Mouse (Mus musculus) CH12.LX (cell line): ENCODE results near the gene Pced1b. TPM values are rescaled to one million over a fixed set of nuclear protein-coding genes. Genes with fewer than 3 reads are reported as not detected.
"Not testable (repeated sequence)": the region's sequence is repeated elsewhere in the genome, so short reads cannot be mapped to it uniquely, and the experiment has no call there.

Experiments used
- DNase-seq: peaks from one replicate; pipeline ENCODE4 v3.0.0-alpha.2; 2013; ENCODE audit errors: extremely low read depth
- H3K27ac ChIP-seq: 2 replicates; pipeline ENCODE4 v1.5.1; 2012; ENCODE audit warnings: low read depth, mild to moderate bottlenecking, control low read depth, moderate library complexity; ENCODE audit not compliant: insufficient read depth
- H3K27me3 ChIP-seq: replicated peaks from 2 replicates; pipeline ENCODE3; 2012; ENCODE audit warnings: inconsistent platforms
- H3K36me3 ChIP-seq, 2 experiments: replicated peaks in 1 of 2; 2 replicates each; pipeline versions ENCODE3 to v1.6.1; 2012; ENCODE audit warnings: inconsistent platforms in 1 of 2, low read length in 1 of 2, mild to moderate bottlenecking in 1 of 2, mixed read lengths in 1 of 2, moderate library complexity in 1 of 2; ENCODE audit not compliant: control insufficient read depth in 1 of 2, insufficient read depth in 1 of 2
- H3K4me1 ChIP-seq, 2 experiments: 2 replicates each; pipeline ENCODE4 v1.6.1; 2012; ENCODE audit warnings: inconsistent platforms in 1 of 2, moderate library complexity in 1 of 2; ENCODE audit not compliant: insufficient read depth in 2 of 2, control insufficient read depth in 1 of 2
- H3K4me2 ChIP-seq: 2 replicates; pipeline ENCODE4 v1.6.1; 2012; ENCODE audit warnings: low read depth, mild to moderate bottlenecking, control low read depth; ENCODE audit not compliant: poor library complexity, insufficient read depth, severe bottlenecking
- H3K4me3 ChIP-seq, 3 experiments: fragments of 150-350 bp in 1 of 3; sonication (generic) in 1 of 3; replicated peaks in 1 of 3; 2 replicates each; pipeline versions ENCODE3 to v1.5.1; 2011 to 2012; ENCODE audit warnings: low read depth in 2 of 3, low read length in 2 of 3, mild to moderate bottlenecking in 2 of 3, moderate library complexity in 2 of 3, control low read depth in 1 of 3, improper control_type of control experiment in 1 of 3, inconsistent platforms in 1 of 3, mixed read lengths in 1 of 3; ENCODE audit not compliant: poor library complexity in 1 of 3
- H3K79me2 ChIP-seq: replicated peaks from 2 replicates; pipeline ENCODE4 v1.6.1; 2012; ENCODE audit warnings: mild to moderate bottlenecking, moderate library complexity; ENCODE audit not compliant: control insufficient read depth, poor library complexity, insufficient read depth, severe bottlenecking; ENCODE audit errors: extremely low read depth
- H3K9ac ChIP-seq: 2 replicates; pipeline ENCODE4 v1.6.1; 2012; ENCODE audit warnings: low read depth, mild to moderate bottlenecking, control low read depth, moderate library complexity; ENCODE audit not compliant: insufficient read depth
- H3K9me3 ChIP-seq: replicated peaks from 2 replicates; pipeline ENCODE3; 2012; ENCODE audit warnings: low read length, inconsistent platforms, mixed read lengths
- BHLHE40 ChIP-seq: IDR thresholded peaks from 2 replicates; pipeline ENCODE4 v1.6.1; 2011; ENCODE audit warnings: mild to moderate bottlenecking, low read depth, low read length, improper control_type of control experiment
- CHD1 ChIP-seq: IDR thresholded peaks from 2 replicates; pipeline ENCODE4 v1.6.1; 2012; ENCODE audit warnings: low read depth, low read length, improper control_type of control experiment, inconsistent platforms
- CHD2 ChIP-seq: IDR thresholded peaks from 2 replicates; pipeline ENCODE4 v1.6.1; 2011; ENCODE audit warnings: low read length, improper control_type of control experiment
- CTCF ChIP-seq, 2 experiments: IDR thresholded peaks in 1 of 2; conservative IDR thresholded peaks in 1 of 2; 2 replicates each; pipeline ENCODE4 v1.5.1; 2011 to 2012; ENCODE audit warnings: low read depth in 2 of 2, low read length in 2 of 2, improper control_type of control experiment in 1 of 2, inconsistent platforms in 1 of 2, mild to moderate bottlenecking in 1 of 2, moderate library complexity in 1 of 2
- ELF1 ChIP-seq: IDR thresholded peaks from 2 replicates; pipeline ENCODE4 v1.6.1; 2014; ENCODE audit warnings: low read depth, mild to moderate bottlenecking, inconsistent platforms, low read length, improper control_type of control experiment
- EP300 ChIP-seq: IDR thresholded peaks from 2 replicates; pipeline ENCODE4 v1.6.1; 2011; ENCODE audit warnings: low read length, improper control_type of control experiment
- ETS1 ChIP-seq: conservative IDR thresholded peaks from 2 replicates; pipeline ENCODE4 v1.6.1; 2012; ENCODE audit warnings: low read depth, mild to moderate bottlenecking, inconsistent platforms, low read length, improper control_type of control experiment, moderate library complexity
- HCFC1 ChIP-seq: IDR thresholded peaks from 2 replicates; pipeline ENCODE4 v1.6.1; 2012; ENCODE audit warnings: low read depth, mild to moderate bottlenecking, inconsistent platforms, low read length, improper control_type of control experiment
- JUN ChIP-seq: IDR thresholded peaks from 2 replicates; pipeline ENCODE4 v1.6.1; 2011; ENCODE audit warnings: low read depth, mild to moderate bottlenecking, low read length, improper control_type of control experiment, moderate library complexity; ENCODE audit not compliant: insufficient read depth
- JUND ChIP-seq: conservative IDR thresholded peaks from 2 replicates; pipeline ENCODE4 v1.6.1; 2011; ENCODE audit warnings: low read depth, low read length, improper control_type of control experiment
- MAFK ChIP-seq: IDR thresholded peaks from 2 replicates; pipeline ENCODE4 v1.6.1; 2011; ENCODE audit warnings: low read length, improper control_type of control experiment; ENCODE audit not compliant: insufficient replicate concordance
- MAX ChIP-seq: IDR thresholded peaks from 2 replicates; pipeline ENCODE4 v1.6.1; 2011; ENCODE audit warnings: low read length, improper control_type of control experiment
- MAZ ChIP-seq: IDR thresholded peaks from 2 replicates; pipeline ENCODE4 v1.6.1; 2012; ENCODE audit warnings: low read depth, mild to moderate bottlenecking, inconsistent platforms, low read length, improper control_type of control experiment, moderate library complexity
- MEF2A ChIP-seq: IDR thresholded peaks from 2 replicates; pipeline ENCODE4 v1.6.1; 2014; ENCODE audit warnings: low read depth, mild to moderate bottlenecking, inconsistent platforms, low read length, improper control_type of control experiment, borderline replicate concordance
- MYC ChIP-seq: IDR thresholded peaks from 2 replicates; pipeline ENCODE4 v1.6.1; 2011; ENCODE audit warnings: low read depth, mild to moderate bottlenecking, improper control_type of control experiment, low read length
- NELFE ChIP-seq: IDR thresholded peaks from 2 replicates; pipeline ENCODE4 v1.6.1; 2011; ENCODE audit warnings: low read depth, low read length, improper control_type of control experiment
- RAD21 ChIP-seq: IDR thresholded peaks from 2 replicates; pipeline ENCODE4 v1.6.1; 2011; ENCODE audit warnings: low read depth, mild to moderate bottlenecking, low read length, improper control_type of control experiment, moderate library complexity
- RCOR1 ChIP-seq: conservative IDR thresholded peaks from 2 replicates; pipeline ENCODE4 v1.6.1; 2012; ENCODE audit warnings: low read depth, mild to moderate bottlenecking, inconsistent platforms, low read length, improper control_type of control experiment
- SIN3A ChIP-seq: IDR thresholded peaks from 2 replicates; pipeline ENCODE4 v1.6.1; 2012; ENCODE audit warnings: low read length, improper control_type of control experiment, inconsistent platforms
- SMC3 ChIP-seq: IDR thresholded peaks from 2 replicates; pipeline ENCODE4 v1.6.1; 2011; ENCODE audit warnings: low read depth, low read length, improper control_type of control experiment
- TCF12 ChIP-seq: IDR thresholded peaks from 2 replicates; pipeline ENCODE4 v1.6.1; 2014; ENCODE audit warnings: low read depth, mild to moderate bottlenecking, inconsistent platforms, low read length, improper control_type of control experiment
- UBTF ChIP-seq: IDR thresholded peaks from 2 replicates; pipeline ENCODE4 v1.6.1; 2012; ENCODE audit warnings: low read depth, mild to moderate bottlenecking, inconsistent platforms, low read length, improper control_type of control experiment, moderate library complexity
- USF1 ChIP-seq: IDR thresholded peaks from 2 replicates; pipeline ENCODE4 v1.6.1; 2014; ENCODE audit warnings: low read depth, mild to moderate bottlenecking, inconsistent platforms, low read length, improper control_type of control experiment
- USF2 ChIP-seq: conservative IDR thresholded peaks from 2 replicates; pipeline ENCODE4 v1.6.1; 2011; ENCODE audit warnings: low read depth, low read length, improper control_type of control experiment
- ZKSCAN1 ChIP-seq: IDR thresholded peaks from 2 replicates; pipeline ENCODE4 v1.6.1; 2012; ENCODE audit warnings: low read depth, inconsistent platforms, low read length, improper control_type of control experiment, borderline replicate concordance
- ZMIZ1 ChIP-seq: IDR thresholded peaks from 2 replicates; pipeline ENCODE4 v1.6.1; 2012; ENCODE audit warnings: low read depth, mild to moderate bottlenecking, inconsistent platforms, low read length, improper control_type of control experiment
- ZNF384 ChIP-seq: IDR thresholded peaks from 2 replicates; pipeline ENCODE4 v1.6.1; 2012; ENCODE audit warnings: low read depth, low read length, improper control_type of control experiment, inconsistent platforms
- dilution Hi-C: fragments of 300-500 bp; cut with MboI; formaldehyde crosslinking; loops from 2 replicates; pipeline ENCODE4 v1.14.3; 2020; ENCODE audit warnings: low sequenced_read_pairs; ENCODE audit not compliant: extremely low pct_unique_long_range_greater_than_20kb, extremely low pct_ligation_motif_present
- in situ Hi-C: fragments of 300-500 bp; cut with MboI; formaldehyde crosslinking; loops from 3 replicates; pipeline ENCODE4 v1.14.3; 2019; ENCODE audit warnings: low sequenced_read_pairs, low pct_ligation_motif_present, low pct_unique_long_range_greater_than_20kb, mixed read lengths
- polyA plus RNA-seq: library from polyadenylated mRNA; unstranded; fragments of >175 nt; gene quantifications from 2 replicates; pipeline ENCODE4 v1.2.1, GENCODE M21; 2012; ENCODE audit warnings: low read depth; ENCODE audit not compliant: insufficient read length
- total RNA-seq, 2 experiments: library from RNA; depleted of rRNA; stranded (reverse); fragments of 300-350 nt in 1 of 2; fragments of >200 nt in 1 of 2; gene quantifications; 2 replicates each; pipeline ENCODE4 v1.2.3; 2012 to 2014

Pced1b gene
- total and polyA plus RNA-seq, 3 experiments: 12.3 to 44.2 (median 21.1) TPM

DNA sequence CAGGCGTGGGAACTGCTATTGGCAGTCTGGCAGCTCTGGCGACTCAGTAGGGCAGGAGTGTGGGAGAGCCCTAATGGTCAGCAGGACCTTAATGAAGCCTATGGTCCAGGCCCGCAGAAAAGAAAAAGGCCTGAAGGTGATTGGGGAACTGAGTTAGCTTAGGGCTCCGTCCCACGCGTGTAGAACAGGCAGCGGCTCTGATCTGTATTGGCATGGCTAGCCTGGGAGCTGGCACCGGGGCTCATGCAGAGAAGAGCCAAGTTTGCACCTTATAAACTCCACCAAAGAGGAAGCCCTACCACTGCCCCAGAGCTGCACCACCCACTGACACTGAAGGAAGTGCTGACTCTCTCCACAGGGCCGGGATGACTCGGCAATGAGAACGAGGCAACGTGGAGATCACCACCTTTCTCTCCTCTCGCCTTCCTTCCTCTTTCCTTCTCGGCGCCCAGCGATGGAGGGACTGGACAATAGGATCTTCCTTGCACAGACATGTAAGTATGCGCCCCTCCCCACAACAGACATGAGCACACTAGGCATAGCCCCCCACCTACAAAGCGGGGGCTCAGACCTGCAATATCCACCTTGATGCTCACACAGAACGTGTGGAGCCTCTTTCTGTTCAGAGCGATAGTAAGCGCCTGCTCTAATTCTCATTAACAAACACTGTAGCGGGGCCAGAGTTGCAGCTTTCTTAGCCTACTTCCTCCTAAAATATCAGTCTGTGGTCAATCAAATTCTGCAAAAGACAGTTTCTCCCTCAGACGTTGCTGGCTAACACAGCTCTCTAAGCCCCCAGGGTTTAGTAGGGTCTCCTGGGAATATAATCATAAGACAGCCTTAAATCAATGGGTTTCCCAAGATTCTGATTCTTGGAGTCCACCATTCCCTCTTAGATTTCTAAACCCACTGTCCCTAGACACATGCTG lies 114.2 kb downstream of the Pced1b start (continued):
- TF ChIP-seq ZKSCAN1: no peak
- TF ChIP-seq, all 38 proteins: peak for 16

DNA sequence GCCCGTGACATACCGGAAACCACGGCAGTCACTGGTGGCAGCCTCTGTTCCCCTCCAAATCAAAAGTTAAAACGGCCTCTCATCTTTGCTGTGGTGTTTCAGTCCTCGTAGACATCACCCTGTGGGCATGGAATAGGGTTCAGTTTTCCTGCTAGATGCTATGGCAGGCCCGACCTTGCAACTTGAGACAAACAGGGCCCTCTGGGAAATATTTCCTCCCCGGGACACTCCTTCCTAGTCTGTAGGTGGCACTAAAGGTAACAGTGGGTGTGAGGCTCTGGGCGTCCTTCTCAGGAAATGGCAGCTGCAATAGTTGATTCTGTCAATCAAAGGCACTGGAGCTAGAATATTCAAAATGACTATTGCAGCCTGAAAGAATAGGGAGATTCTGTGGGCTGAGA lies 114.9 kb downstream of the Pced1b start:
- peak overlapping the region; percentile 63 to 73 (median 67) for H3K4me3 ChIP-seq
- dilution Hi-C loops: no loop called here
- no peaks in the 10 kb centered on the region for H3K27me3 ChIP-seq
- peaks cover 24 to 43% of the 10 kb centered on the region in 2 experiments for H3K36me3 ChIP-seq
- peak overlapping the region; percentile 98 for H3K27ac ChIP-seq
- TF ChIP-seq MAX: no peak; the same call in 1 of the 2 replicates
- no peak for TF ChIP-seq UBTF
- TF ChIP-seq MAFK: no peak
- TF ChIP-seq RCOR1: 0 out of 2 replicates have a peak, but pooled peaks have one; percentile 0
- no peak for TF ChIP-seq USF2
- no peak for TF ChIP-seq ETS1
- peak; percentile 87 for TF ChIP-seq BHLHE40
- no peak for TF ChIP-seq MEF2A
- TF ChIP-seq SIN3A: peak; percentile 69
- no peak for TF ChIP-seq USF1
- no peak for TF ChIP-seq ZNF384
- TF ChIP-seq ELF1: peak; percentile 50
- no peak for TF ChIP-seq ZKSCAN1
- TF ChIP-seq CHD1: peak; percentile 53
- no peak for TF ChIP-seq JUN
- TF ChIP-seq HCFC1: peak; percentile 11; the same call in 1 of the 2 replicates
- peak in 1 of 2 experiments; percentile 67; a peak in 2 of 4 replicates for TF ChIP-seq CTCF (conservative IDR thresholded peaks at IDR 0.05 in 1 of 2, IDR thresholded peaks at IDR 0.05 in 1 of 2; ENCODE audit: low read depth in 2 of 2, low read length in 2 of 2)
- 0 out of 2 replicates have a peak, but pooled peaks have one; percentile 39 for TF ChIP-seq ZMIZ1
- no peak for TF ChIP-seq CHD2
- no peak for TF ChIP-seq NELFE
- peak; percentile 60 for TF ChIP-seq RAD21
- TF ChIP-seq JUND: no peak
- TF ChIP-seq MAZ: no peak
- TF ChIP-seq TCF12: peak; percentile 3; the same call in 1 of the 2 replicates
- TF ChIP-seq MYC: 0 out of 2 replicates have a peak, but pooled peaks have one; percentile 17
- peak; percentile 46 for TF ChIP-seq SMC3
- 0 out of 2 replicates have a peak, but pooled peaks have one; percentile 6 for TF ChIP-seq EP300
- H3K79me2 ChIP-seq: peaks cover 14% of the 10 kb centered on the region
- peaks cover 8 to 30% of the 10 kb centered on the region in 2 experiments for H3K4me1 ChIP-seq
- H3K4me2 ChIP-seq: peak overlapping the region; percentile 71
- peak; percentile 87 for DNase-seq
- peaks cover 2% of the 10 kb centered on the region for H3K9me3 ChIP-seq
- peak overlapping the region; percentile 82 for H3K9ac ChIP-seq
- in situ Hi-C loops: no loop called here

- in situ Hi-C loops, H3K4me3 ChIP-seq, H3K27me3 ChIP-seq, H3K27ac ChIP-seq, H3K4me2 ChIP-seq, DNase-seq, dilution Hi-C loops, H3K9ac ChIP-seq, H3K9me3 ChIP-seq: not testable (repeated sequence)
- Histone ChIP-seq H3K79me2 (peaks cover 18% of the 10 kb centered on the region), H3K36me3 (peaks cover 31 to 53% of the 10 kb centered on the region in 2 experiments), H3K4me1 (peaks cover 8 to 34% of the 10 kb centered on the region in 2 experiments)
These were observed 117.4 kb downstream of the Pced1b start for GRCm38 (mm10) chr15:97364271-97364670.
